Mouse (Mus musculus): ENCODE results near the gene Ube2u. TPM values are rescaled to one million over a fixed set of nuclear protein-coding genes. Genes with fewer than 3 reads are reported as not detected.

Gene Ube2u
- polyA plus RNA-seq, 1 experiment from 2014 or later: 0.15 TPM

- WGBS: 27% methylated on average over 5 of the region's 5 CpGs
- Histone ChIP-seq H3K36me3 (ENCODE audit: control insufficient read depth, insufficient read depth, low read length) (no peaks in the 10 kb centered on the region), H3K4me3 (ENCODE audit: low read depth, low read length) (no peak overlapping the region), H3K9ac (ENCODE audit: low read length) (no peak overlapping the region), H3K27ac (ENCODE audit: low read depth, low read length) (peak overlapping the region; percentile 39; the same call in 1 of the 2 replicates), H3K4me1 (ENCODE audit: control insufficient read depth, insufficient read depth, low read length) (0 out of 2 replicates have a peak, but pooled peaks cover 6% of the 10 kb centered on the region), H3K27me3 (replicated peaks; ENCODE audit: control insufficient read depth, insufficient read depth, low read length) (no peaks in the 10 kb centered on the region), H3K9me3 (replicated peaks; ENCODE audit: control insufficient read depth, low read length) (no peaks in the 10 kb centered on the region), H3K4me2 (ENCODE audit: low read length) (no peak overlapping the region)
- peak; percentile 82 for ATAC-seq
- DNase-seq (ENCODE audit: low spot score): peak; percentile 83
These were observed 118.0 kb downstream of the Ube2u start for GRCm38 (mm10) chr4:100596630-100597029.

DNA sequence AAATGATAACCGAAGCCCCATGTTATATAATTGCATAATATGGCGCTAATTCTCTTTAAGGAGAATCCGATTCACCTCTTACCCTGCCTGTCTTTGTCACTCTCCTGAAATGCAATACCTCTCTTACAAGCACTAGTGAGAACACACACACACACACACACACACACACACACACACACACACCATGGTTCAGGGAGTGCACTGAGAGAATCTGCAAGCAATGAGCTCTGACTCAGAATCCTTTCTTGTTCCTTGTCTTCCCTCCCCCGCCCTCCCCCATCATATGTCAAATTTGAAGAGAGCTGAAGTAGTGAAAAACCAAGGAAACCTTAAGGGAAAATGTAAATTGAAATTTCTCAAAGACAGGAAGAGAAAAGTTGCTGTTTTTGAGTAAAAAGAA is 118.4 kb downstream of the Ube2u start:
- WGBS: 50% methylated on average over 4 of the region's 4 CpGs
- Histone ChIP-seq H3K9ac (ENCODE audit: low read length) (no peak overlapping the region), H3K4me3 (ENCODE audit: low read depth, low read length) (no peak overlapping the region), H3K4me1 (ENCODE audit: control insufficient read depth, insufficient read depth, low read length) (0 out of 2 replicates have a peak, but pooled peaks cover 6% of the 10 kb centered on the region), H3K4me2 (ENCODE audit: low read length) (no peak overlapping the region), H3K9me3 (replicated peaks; ENCODE audit: control insufficient read depth, low read length) (no peaks in the 10 kb centered on the region), H3K27me3 (replicated peaks; ENCODE audit: control insufficient read depth, insufficient read depth, low read length) (no peaks in the 10 kb centered on the region), H3K27ac (ENCODE audit: low read depth, low read length) (0 out of 2 replicates have a peak overlapping the region, but pooled peaks have one; percentile 39), H3K36me3 (ENCODE audit: control insufficient read depth, insufficient read depth, low read length) (no peaks in the 10 kb centered on the region)
- ATAC-seq (peak; percentile 68; the same call in 1 of the 2 replicates), DNase-seq (ENCODE audit: low spot score) (peak; percentile 56)
